Mouse (Mus musculus) liver, embryonic 12.5 days (tissue): Measurements from ENCODE around the gene Sept9. TPM values are rescaled to one million over a fixed set of nuclear protein-coding genes. Genes with fewer than 3 reads are reported as not detected.

Experiments
- ATAC-seq: fragments of 200-750 bp; cut with Nextera tagmentation; 2 replicates; pipeline ENCODE4 v1.8.0; 2017; ENCODE audit warnings: moderate number of reproducible peaks, mild to moderate bottlenecking, moderate library complexity
- H3K27ac ChIP-seq: fragments of 300-500 bp; sonication (generic); 2 replicates; pipeline ENCODE4 v1.5.1; 2016; ENCODE audit warnings: mild to moderate bottlenecking
- H3K27me3 ChIP-seq: fragments of 300-500 bp; sonication (generic); replicated peaks from 2 replicates; pipeline ENCODE4 v1.6.1; 2016; ENCODE audit warnings: mild to moderate bottlenecking, moderate library complexity
- H3K36me3 ChIP-seq: fragments of 300-500 bp; sonication (generic); 2 replicates; pipeline ENCODE4 v1.6.1; 2016; ENCODE audit warnings: mild to moderate bottlenecking, moderate library complexity
- H3K4me1 ChIP-seq: fragments of 300-500 bp; sonication (generic); 2 replicates; pipeline ENCODE4 v1.6.1; 2016
- H3K4me2 ChIP-seq: fragments of 300-500 bp; sonication (generic); 2 replicates; pipeline ENCODE4 v1.6.1; 2016; ENCODE audit warnings: mild to moderate bottlenecking, moderate library complexity
- H3K4me3 ChIP-seq: fragments of 300-500 bp; sonication (generic); 2 replicates; pipeline ENCODE4 v1.5.1; 2016; ENCODE audit warnings: mild to moderate bottlenecking, moderate library complexity
- H3K9ac ChIP-seq: fragments of 300-500 bp; sonication (generic); 2 replicates; pipeline ENCODE4 v1.6.1; 2016; ENCODE audit warnings: mild to moderate bottlenecking, moderate library complexity
- H3K9me3 ChIP-seq: fragments of 300-500 bp; sonication (generic); replicated peaks from 2 replicates; pipeline ENCODE4 v1.6.1; 2016; ENCODE audit warnings: mild to moderate bottlenecking, moderate library complexity
- WGBS: fragments of 180-500 bp; shearing (Covaris S2); methylation state at CpG from one replicate; pipeline ENCODE4 v1.1.7; 2016; ENCODE audit not compliant: insufficient replicate concordance; 5-methylcytosine and 5-hydroxymethylcytosine counted together
- polyA plus RNA-seq: library from polyadenylated mRNA; unstranded; fragments of >200 nt; fragmentation: Nextera tagmentation; extraction: Ambion mirVana; gene quantifications from 2 replicates; pipeline ENCODE4 v1.2.1, GENCODE M21; 2016

Gene Sept9
- polyA plus RNA-seq, 1 experiment from 2014 or later, result 72.0 TPM

DNA sequence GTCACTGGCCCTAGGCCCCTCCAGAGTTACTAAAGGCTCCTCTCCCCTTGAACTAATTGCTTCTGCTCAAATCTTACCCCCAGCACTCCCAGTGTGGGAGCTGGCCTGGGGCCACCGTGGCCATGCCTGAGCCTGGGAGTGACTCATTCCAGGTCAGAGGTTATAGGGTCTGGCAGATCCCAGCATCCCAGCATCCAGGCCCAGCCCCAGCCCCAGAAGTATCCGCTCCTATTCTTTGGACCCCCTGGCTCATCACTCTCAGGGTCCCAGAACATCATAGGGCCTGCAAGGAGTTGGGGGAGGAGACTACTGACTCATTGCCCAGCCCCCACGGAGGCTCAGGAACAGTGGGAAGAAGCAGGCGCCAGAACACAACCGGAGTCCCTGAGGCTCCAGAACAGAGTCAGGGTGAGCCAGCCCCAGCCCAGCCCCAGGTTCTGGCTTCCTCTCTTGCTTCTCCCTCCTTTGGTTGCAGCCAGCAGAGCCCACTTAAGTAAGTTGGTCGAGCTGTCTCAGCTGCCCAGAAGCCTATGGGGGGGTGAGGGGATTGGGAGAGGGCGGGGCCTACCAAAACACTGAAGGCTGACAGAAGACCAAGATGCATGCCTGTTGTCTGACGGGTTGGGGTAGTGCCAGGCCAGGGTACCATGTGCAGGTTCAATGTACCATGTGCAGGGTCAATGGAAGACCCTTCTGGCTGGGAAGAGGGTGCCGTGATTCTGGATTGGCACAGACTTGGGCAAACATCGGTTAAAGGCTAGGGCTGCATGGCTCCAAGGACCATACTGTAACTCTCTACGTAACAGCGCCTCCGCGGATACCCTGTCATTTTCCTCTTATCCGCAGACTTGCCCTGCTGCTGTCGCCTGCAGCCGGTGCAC lies 132.1 kb downstream of the Sept9 start:
- peak overlapping the region; percentile 80 for H3K4me2 ChIP-seq
- peak overlapping the region; percentile 80 for H3K27ac ChIP-seq
- peak; percentile 4; the same call in 1 of the 2 replicates for ATAC-seq
- 4% methylated on average over 17 of the region's 17 CpGs for whole genome bisulfite sequencing
- peak overlapping the region; percentile 62 for H3K4me3 ChIP-seq
- H3K9me3 ChIP-seq, result no peaks in the 10 kb centered on the region
- no peaks in the 10 kb centered on the region for H3K36me3 ChIP-seq
- no peaks in the 10 kb centered on the region; the same call in 1 of the 2 replicates for H3K27me3 ChIP-seq
- peak overlapping the region; percentile 67 for H3K9ac ChIP-seq
- peaks cover 95% of the 10 kb centered on the region for H3K4me1 ChIP-seq

DNA sequence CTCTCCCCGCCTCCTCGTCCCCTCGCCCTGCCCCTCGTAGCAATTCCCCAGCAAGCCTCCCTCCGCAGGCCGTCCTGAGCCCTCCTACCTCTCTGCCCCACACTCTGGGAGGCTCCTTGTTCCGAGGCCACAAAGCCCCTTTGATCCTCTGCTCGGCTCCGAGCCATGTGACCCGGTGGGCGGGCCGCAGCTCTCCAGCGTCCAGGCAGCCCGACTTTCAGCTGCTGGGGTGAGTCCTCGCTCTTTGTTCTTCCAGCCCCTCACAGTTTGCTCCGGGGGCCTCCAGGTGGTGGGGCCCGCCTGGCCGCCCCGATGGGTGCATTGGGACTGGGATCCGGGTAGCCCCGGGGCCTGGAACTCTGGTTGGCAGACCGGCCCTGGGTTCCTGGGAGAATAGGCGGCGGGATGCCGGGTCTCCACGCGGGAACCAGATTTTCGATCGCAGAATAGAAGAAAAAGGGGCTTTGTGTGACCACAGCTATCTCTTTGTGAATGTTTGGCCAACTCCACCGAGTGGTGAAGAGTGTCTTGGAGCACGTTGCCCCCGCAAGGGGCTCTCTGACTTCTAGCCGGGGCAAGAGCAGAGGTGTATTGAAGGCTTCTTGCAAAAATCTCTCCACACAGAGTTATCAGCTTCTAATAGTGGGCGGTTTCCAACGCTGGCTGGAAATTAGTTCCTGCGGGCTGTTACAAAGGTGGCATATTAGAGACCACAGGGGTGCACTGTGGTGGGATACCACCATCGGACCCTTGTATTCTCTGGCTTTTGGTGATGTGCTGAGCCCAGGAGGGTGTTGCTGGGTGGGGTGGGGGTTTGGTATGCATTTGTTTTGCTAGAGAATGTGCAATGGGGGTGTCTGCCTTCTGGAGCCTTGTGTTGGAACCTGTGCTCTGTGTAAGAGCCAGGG lies 133.0 kb downstream of the Sept9 start:
- WGBS, result under 1% methylated on average over 37 of the region's 37 CpGs
- peak overlapping the region; percentile 67 for H3K9ac ChIP-seq
- no peaks in the 10 kb centered on the region for H3K36me3 ChIP-seq
- peak overlapping the region; percentile 80 for H3K27ac ChIP-seq
- peak; percentile 44 for ATAC-seq
- H3K4me2 ChIP-seq, result peak overlapping the region; percentile 80
- H3K4me1 ChIP-seq, result peaks cover 95% of the 10 kb centered on the region
- peak overlapping the region; percentile 62 for H3K4me3 ChIP-seq
- no peaks in the 10 kb centered on the region for H3K9me3 ChIP-seq
- H3K27me3 ChIP-seq, result no peaks in the 10 kb centered on the region; the same call in 1 of the 2 replicates

DNA sequence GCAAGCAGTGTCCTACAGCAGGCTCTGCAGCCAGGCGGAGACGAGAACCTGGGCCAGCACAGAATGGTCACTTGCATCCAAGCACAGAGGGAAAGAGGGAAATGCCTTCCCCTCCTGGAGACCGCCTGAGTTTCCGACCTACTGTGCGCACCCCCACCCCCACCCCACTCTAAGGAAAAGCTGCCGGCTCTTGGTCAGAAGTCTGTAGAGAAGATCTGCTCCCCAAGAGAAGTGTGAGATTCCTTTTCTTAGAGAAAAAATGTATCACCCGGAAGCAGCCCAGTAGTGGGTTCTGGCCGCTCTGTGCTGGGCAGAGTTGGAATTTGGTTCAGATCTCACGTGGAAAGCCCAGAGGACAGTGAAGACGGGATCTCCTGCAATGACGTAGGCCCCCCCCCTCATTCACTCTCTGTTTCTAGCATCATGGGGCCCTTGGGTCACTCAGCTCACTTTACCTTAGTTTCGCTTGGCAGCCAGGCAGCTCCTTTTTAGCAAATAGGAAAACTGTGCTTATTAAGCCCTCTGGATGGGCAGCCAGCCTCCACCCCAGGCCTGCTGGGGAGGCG lies 133.8 kb downstream of the Sept9 start:
- peak overlapping the region; percentile 62 for H3K4me3 ChIP-seq
- 6% methylated on average over 13 of the region's 13 CpGs for WGBS
- H3K4me1 ChIP-seq, result peaks cover 95% of the 10 kb centered on the region
- H3K27ac ChIP-seq, result peak overlapping the region; percentile 80
- no peaks in the 10 kb centered on the region; the same call in 1 of the 2 replicates for H3K27me3 ChIP-seq
- H3K9me3 ChIP-seq, result no peaks in the 10 kb centered on the region
- peak overlapping the region; percentile 80 for H3K4me2 ChIP-seq
- no peaks in the 10 kb centered on the region for H3K36me3 ChIP-seq
- peak overlapping the region; percentile 67 for H3K9ac ChIP-seq
- ATAC-seq, result no peak

DNA sequence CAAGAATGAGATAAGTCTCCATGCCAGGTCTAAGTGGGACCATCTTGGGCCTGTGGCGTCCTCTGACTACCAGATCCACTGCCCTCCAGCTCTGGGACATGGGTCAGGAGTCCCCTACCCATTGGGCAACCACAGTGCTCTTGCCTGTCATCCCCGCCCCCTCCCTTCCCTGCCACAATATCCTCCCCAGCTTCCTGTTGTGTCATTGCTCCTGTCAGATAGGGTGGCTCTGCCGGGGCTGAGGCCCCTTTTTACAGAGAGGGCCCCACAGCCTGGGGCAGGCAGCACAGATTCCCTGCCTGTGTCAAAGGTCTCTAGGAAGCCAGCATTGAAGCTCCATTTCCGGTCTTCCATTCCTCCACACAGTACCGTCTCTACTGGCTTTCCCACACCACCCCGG lies 134.6 kb downstream of the Sept9 start:
- Histone ChIP-seq H3K9ac (peak overlapping the region; percentile 67; the same call in 1 of the 2 replicates), H3K27ac (peak overlapping the region; percentile 80), H3K36me3 (no peaks in the 10 kb centered on the region), H3K4me2 (peak overlapping the region; percentile 80), H3K27me3 (no peaks in the 10 kb centered on the region; the same call in 1 of the 2 replicates), H3K4me3 (peak overlapping the region; percentile 62), H3K4me1 (peaks cover 100% of the 10 kb centered on the region), H3K9me3 (no peaks in the 10 kb centered on the region)
- peak; percentile 60 for ATAC-seq
- 10% methylated on average over 6 of the region's 6 CpGs for WGBS

DNA sequence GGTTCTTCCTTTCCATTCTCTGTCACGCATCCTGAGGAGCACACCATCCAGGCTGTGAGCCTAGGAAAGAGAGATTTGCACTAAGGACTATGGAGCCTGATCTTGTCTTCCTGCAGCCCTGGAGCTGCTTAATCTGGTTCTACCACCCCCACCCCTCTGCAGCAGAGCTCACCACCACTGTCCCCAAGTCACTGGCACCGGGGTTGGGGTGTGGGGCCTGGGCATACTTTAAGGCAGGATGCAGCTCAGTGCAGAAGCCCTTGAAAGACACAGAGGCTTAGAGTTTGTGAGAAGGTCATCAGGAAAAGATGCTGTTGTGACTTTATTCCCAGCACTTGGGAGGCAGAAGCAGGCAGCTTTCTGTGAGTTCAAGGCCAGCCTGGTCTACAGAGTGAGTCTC lies 135.7 kb downstream of the Sept9 start:
- ATAC-seq, result no peak
- Histone ChIP-seq H3K9ac (no peak overlapping the region), H3K4me1 (peaks cover 100% of the 10 kb centered on the region), H3K4me2 (peak overlapping the region; percentile 80), H3K27ac (peak overlapping the region; percentile 80), H3K4me3 (peak overlapping the region; percentile 62; the same call in 1 of the 2 replicates), H3K9me3 (no peaks in the 10 kb centered on the region), H3K27me3 (no peaks in the 10 kb centered on the region; the same call in 1 of the 2 replicates), H3K36me3 (peaks cover 4% of the 10 kb centered on the region; the same call in 1 of the 2 replicates)
- 47% methylated on average over 2 of the region's 2 CpGs for WGBS

DNA sequence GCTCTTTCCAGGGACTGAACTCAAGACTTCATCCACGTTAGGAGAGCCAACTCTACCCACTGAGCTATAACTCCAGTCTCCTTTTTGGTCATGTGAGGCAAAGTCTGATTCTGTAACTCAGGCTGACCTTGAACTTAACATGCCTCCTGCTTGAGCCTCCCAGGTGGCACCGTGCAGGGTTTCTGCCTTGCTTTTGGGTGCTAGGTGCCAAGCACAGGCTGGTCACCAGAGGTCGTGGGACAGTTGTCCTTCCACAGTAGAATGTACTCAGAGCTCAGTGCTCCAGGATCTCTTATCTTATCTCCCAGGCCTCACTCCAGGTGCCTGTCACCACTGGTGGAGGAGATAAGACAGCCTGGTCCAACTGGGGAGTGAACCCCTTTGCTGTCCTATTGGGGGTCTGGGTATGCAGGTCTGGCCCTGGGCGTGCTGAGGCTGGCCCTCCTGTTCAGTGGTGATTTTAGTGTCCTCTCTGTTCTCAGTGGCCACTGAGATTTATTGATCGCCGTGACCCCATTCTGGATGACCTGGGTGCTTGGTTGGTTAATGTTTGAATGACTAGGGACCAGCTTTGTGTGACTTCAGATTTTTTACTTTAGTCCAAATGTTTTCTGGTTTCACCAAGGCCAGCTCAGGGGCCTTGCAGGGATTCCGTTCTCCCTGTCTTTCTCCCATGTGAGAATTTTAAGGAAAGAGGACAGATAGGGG lies 136.8 kb downstream of the Sept9 start:
- Histone ChIP-seq H3K9ac (no peak overlapping the region), H3K9me3 (no peaks in the 10 kb centered on the region), H3K4me2 (peak overlapping the region; percentile 25; the same call in 1 of the 2 replicates), H3K36me3 (peaks cover 8% of the 10 kb centered on the region; the same call in 1 of the 2 replicates), H3K27ac (peak overlapping the region; percentile 80), H3K4me1 (peaks cover 97% of the 10 kb centered on the region), H3K27me3 (no peaks in the 10 kb centered on the region; the same call in 1 of the 2 replicates), H3K4me3 (no peak overlapping the region)
- ATAC-seq, result 0 out of 2 replicates have a peak, but pooled peaks have one; percentile 12
- 43% methylated on average over 7 of the region's 7 CpGs for WGBS

DNA sequence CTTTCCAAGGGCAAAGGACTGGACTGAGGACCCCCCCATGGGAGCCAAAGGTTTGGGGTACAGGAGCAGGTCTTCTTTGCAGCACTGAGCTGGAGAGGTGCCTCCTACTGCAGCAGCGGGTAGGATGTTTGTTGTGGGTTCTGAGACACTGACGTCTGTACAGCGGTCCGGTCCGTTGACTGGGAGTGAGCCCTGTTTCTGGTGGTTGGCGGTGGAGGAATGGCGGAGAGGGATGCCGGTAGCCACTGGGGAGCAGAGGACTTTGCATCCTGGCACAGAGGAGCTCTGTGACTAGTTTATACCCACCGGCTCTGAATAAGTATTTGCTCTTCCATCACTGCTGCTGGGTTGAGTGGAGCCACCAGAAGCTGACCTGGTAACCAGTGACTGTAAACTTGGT lies 138.3 kb downstream of the Sept9 start:
- Histone ChIP-seq H3K4me3 (no peak overlapping the region), H3K9ac (no peak overlapping the region; the same call in 1 of the 2 replicates), H3K9me3 (no peaks in the 10 kb centered on the region), H3K27me3 (no peaks in the 10 kb centered on the region), H3K27ac (peak overlapping the region; percentile 80), H3K4me1 (peaks cover 94% of the 10 kb centered on the region), H3K36me3 (peaks cover 8% of the 10 kb centered on the region; the same call in 1 of the 2 replicates), H3K4me2 (peak overlapping the region; percentile 24)
- 75% methylated on average over 9 of the region's 9 CpGs for WGBS
- ATAC-seq, result no peak

DNA sequence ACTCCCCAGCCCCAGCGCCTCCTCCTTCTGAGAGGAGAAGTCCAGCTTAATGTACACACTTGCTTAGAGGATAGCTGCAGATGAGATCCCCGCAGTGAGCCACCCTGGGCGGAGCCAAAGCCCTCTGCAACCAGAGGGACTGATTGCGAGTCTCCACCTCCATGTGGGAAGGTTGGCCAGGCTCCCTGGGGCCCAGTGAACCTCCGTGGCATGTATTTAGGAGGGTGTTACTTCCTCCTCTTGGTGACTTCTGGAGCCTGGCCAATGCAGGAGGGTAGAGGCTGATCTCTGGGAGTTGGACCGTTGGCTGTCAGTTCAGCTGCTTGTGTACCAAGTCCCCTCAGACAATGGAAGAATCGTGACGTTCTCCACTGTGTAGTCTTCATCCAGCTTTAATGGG lies 139.0 kb downstream of the Sept9 start:
- H3K4me2 ChIP-seq, result peak overlapping the region; percentile 24
- WGBS, result 10% methylated on average over 8 of the region's 8 CpGs
- peak; percentile 54 for ATAC-seq
- no peak overlapping the region for H3K9ac ChIP-seq
- peaks cover 8% of the 10 kb centered on the region; the same call in 1 of the 2 replicates for H3K36me3 ChIP-seq
- no peak overlapping the region for H3K4me3 ChIP-seq
- H3K27me3 ChIP-seq, result no peaks in the 10 kb centered on the region
- H3K4me1 ChIP-seq, result peaks cover 87% of the 10 kb centered on the region
- peak overlapping the region; percentile 53 for H3K27ac ChIP-seq
- no peaks in the 10 kb centered on the region for H3K9me3 ChIP-seq

DNA sequence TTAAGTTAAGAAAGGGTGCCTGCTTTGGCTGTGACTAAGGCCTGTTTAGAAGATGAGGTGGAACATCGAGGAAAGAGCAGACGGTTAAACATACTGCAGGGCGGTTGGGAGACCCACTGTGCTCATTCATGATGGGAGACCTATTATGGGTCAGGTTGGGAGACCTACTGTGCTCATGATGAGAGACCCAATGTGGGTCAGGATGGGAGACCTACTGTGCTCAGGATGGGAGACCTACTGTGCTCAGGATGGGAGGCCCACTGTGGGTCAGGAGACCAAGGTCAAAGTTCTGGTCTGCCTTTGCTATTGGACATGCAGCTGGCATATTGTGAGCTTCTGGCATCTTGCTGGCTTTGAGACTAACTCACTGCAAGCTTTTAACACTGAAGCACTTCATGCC lies 139.6 kb downstream of the Sept9 start:
- peaks cover 8% of the 10 kb centered on the region; the same call in 1 of the 2 replicates for H3K36me3 ChIP-seq
- no peaks in the 10 kb centered on the region for H3K9me3 ChIP-seq
- WGBS, result 68% methylated on average over 3 of the region's 3 CpGs
- no peaks in the 10 kb centered on the region for H3K27me3 ChIP-seq
- peak overlapping the region; percentile 53; the same call in 1 of the 2 replicates for H3K27ac ChIP-seq
- ATAC-seq, result no peak
- no peak overlapping the region for H3K4me2 ChIP-seq
- H3K4me1 ChIP-seq, result peaks cover 87% of the 10 kb centered on the region
- no peak overlapping the region for H3K4me3 ChIP-seq
- H3K9ac ChIP-seq, result no peak overlapping the region

DNA sequence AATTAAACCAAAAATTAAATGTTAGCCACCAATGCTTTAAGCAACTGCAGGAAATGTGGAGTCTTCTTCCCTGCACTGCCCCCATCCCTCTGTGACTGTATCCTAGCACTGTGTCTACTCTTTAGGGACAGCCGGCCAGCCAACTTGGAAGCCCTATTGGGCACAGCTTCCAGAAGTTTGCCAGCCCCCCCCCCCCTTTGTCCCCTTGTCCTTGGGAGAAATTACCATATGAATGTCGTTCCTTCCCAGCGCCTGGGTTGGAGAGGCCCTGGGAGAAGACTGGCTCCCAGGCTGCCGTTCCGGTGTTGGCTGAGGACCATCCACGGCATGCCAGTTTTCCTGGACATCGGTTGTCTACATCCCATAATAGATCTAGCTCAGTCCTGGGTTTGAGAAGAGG lies 141.8 kb downstream of the Sept9 start:
- Histone ChIP-seq H3K9me3 (no peaks in the 10 kb centered on the region), H3K4me2 (no peak overlapping the region), H3K36me3 (peaks cover 8% of the 10 kb centered on the region; the same call in 1 of the 2 replicates), H3K27me3 (no peaks in the 10 kb centered on the region), H3K27ac (no peak overlapping the region), H3K4me3 (no peak overlapping the region), H3K4me1 (peaks cover 87% of the 10 kb centered on the region), H3K9ac (no peak overlapping the region)
- ATAC-seq, result no peak
- WGBS, result 73% methylated on average over 7 of the region's 7 CpGs

DNA sequence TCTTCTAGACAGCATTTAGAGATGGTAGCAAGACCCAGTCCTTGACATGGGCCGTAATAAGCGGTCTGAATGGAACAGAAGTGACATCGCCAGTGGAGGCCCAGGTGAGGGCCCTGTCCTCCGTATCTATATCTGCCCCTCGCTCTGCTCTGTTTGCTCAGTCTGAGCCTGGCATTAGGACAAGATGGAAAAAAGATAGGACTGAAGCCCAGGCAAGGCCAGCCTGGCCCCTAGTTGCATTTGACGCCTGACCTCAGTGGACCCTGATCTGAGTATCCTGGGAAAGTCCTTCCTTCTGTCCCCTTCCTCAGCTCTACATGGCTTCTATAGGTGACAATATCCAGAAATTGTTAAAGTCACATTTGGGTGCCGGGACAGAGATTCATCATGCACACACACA lies 142.6 kb downstream of the Sept9 start:
- no peak for ATAC-seq
- Histone ChIP-seq H3K4me1 (peaks cover 87% of the 10 kb centered on the region), H3K4me3 (no peak overlapping the region), H3K9ac (no peak overlapping the region), H3K36me3 (peaks cover 8% of the 10 kb centered on the region; the same call in 1 of the 2 replicates), H3K27ac (no peak overlapping the region), H3K9me3 (no peaks in the 10 kb centered on the region), H3K4me2 (no peak overlapping the region), H3K27me3 (no peaks in the 10 kb centered on the region)
- WGBS, result 86% methylated on average over 7 of the region's 7 CpGs
